Mouse (Mus musculus) olfactory bulb, adult 2 months (tissue): Measurements from ENCODE around the gene Tmem40. TPM values are rescaled to one million over a fixed set of nuclear protein-coding genes. Genes with fewer than 3 reads are reported as not detected.

ENCODE experiments used
- H3K27ac ChIP-seq: fragments of 200-500 bp; 2 replicates; pipeline ENCODE4 v1.5.1; 2012; ENCODE audit warnings: low read depth, low read length; ENCODE audit not compliant: insufficient read depth
- H3K4me1 ChIP-seq: fragments of 200-500 bp; 2 replicates; pipeline ENCODE4 v1.6.1; 2012; ENCODE audit warnings: low read length; ENCODE audit not compliant: control insufficient read depth, insufficient read depth
- H3K4me3 ChIP-seq: fragments of 200-500 bp; 2 replicates; pipeline ENCODE4 v1.5.1; 2012; ENCODE audit warnings: mild to moderate bottlenecking, low read depth, low read length, moderate library complexity; ENCODE audit not compliant: insufficient read depth
- CTCF ChIP-seq: fragments of 200-500 bp; IDR thresholded peaks from 2 replicates; pipeline ENCODE4 v1.5.1; 2012; ENCODE audit warnings: low read depth, mild to moderate bottlenecking, low read length, moderate library complexity; ENCODE audit not compliant: insufficient read depth
- POLR2A ChIP-seq: fragments of 200-500 bp; IDR thresholded peaks from 2 replicates; pipeline ENCODE4 v1.6.1; 2012; ENCODE audit warnings: mild to moderate bottlenecking, low read depth, low read length, moderate library complexity; ENCODE audit not compliant: insufficient read depth
- WGBS: fragments of 180-500 bp; shearing (Covaris S2); methylation state at CpG from one replicate; pipeline ENCODE4 v1.1.7; 2018; 5-methylcytosine and 5-hydroxymethylcytosine counted together
- polyA plus RNA-seq: library from polyadenylated mRNA; stranded (reverse); fragments of >200 nt; gene quantifications from 2 replicates; pipeline ENCODE4 v1.2.4, GENCODE M21; 2012; ENCODE audit warnings: low replicate concordance; ENCODE audit not compliant: missing spikeins, insufficient read depth, insufficient read length

Gene Tmem40
- polyA plus RNA-seq = not detected in 2 replicates

DNA sequence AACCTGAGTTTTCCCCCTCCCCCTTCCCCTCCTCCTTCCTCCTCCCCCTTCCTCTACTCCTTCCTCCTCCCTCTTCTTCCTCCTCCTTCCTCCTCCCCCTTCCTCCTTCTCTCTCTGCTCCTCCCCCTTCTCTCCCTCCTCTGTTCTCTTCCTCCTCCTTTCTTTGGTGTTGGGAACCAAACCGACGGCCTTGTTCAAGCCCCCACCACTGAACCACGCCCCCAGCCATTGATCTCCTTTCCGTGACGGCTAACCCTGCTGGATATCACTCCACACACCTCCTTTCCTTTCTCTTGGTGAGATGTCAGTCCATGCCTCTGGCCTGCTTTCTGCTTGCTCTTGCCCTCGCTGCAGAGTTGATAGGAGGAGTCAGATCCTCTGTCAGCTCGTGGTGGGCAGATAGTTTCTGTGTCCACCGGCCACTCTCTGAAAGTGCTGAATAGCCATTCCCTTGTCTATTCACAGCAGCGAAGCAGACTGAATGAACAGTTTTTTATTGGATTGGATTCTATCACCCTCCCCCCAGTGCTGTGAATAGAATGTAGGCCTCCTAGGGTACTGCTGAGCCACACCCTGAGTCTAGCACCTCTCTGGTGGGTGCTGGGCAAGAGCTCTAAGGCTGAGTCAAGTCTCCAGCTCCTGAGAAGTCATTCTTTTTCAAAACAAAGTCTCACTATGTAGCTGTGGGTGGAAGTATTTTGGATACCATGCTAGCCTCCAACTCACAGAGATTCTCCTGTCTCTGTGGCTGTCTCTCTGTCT, at the start of gene Tmem40:
TSS of gene Tmem40 (minus strand) at position 416 of the 762 bp plus-strand sequence.
- Histone ChIP-seq H3K4me3 (no peak within 1 kb of the TSS), H3K27ac (peak within 1 kb of the TSS; percentile 56), H3K4me1 (peaks cover 13% of the 10 kb centered on the region)
- WGBS = 15% methylated on average over 9 of the region's 9 CpGs
- TF ChIP-seq CTCF (no peak), POLR2A (no peak)

DNA sequence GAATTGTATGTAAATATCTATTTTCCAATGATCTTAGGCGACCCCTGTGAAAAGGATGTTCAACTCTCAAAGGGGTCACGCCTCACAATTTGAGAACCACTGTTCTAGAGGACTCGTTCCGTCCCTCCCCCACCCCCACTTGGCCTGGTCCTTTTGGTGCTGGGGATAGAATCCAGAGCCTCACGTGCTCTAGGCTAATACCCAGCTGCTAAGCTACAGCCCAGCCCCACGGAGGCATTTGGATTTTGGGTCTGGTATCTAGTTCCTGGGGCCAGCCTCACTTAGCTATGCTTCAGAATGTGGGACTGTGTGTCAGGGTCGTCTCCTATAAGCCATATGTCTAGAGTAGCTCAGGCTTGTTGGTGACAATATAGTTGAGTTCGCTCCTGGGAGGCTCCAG, 49.4 kb upstream of the Tmem40 start:
- H3K4me3 ChIP-seq = no peak overlapping the region
- H3K27ac ChIP-seq = no peak overlapping the region
- peaks cover 10% of the 10 kb centered on the region for H3K4me1 ChIP-seq
- TF ChIP-seq POLR2A (no peak), CTCF (no peak)
- WGBS = 72% methylated on average over 8 of the region's 8 CpGs

- 0 out of 2 replicates have a peak within 1 kb of the TSS, but pooled peaks have one; percentile 57 for H3K27ac ChIP-seq
- peak within 1 kb of the TSS; percentile 63 for H3K4me3 ChIP-seq
- H3K4me1 ChIP-seq = peaks cover 14% of the 10 kb centered on the region
- no peak for TF ChIP-seq CTCF
- peak; percentile 86 for TF ChIP-seq POLR2A
- under 1% methylated on average over 47 of the region's 47 CpGs for WGBS
Measured at GRCm38 (mm10) chr6:115808488-115809231, 46.5 kb upstream of the Tmem40 start, which contains the start of gene Rpl32. Gene Rpl32, minus strand, starts transcription at chr6:115808747.

- Histone ChIP-seq H3K27ac (no peak overlapping the region), H3K4me1 (peaks cover 14% of the 10 kb centered on the region), H3K4me3 (peak overlapping the region; percentile 63)
- no peak for TF ChIP-seq POLR2A
- no peak for TF ChIP-seq CTCF
- under 1% methylated on average over 22 of the region's 22 CpGs for WGBS
Measured at GRCm38 (mm10) chr6:115808196-115808487, 45.9 kb upstream of the Tmem40 start.

- H3K4me1 ChIP-seq = peaks cover 14% of the 10 kb centered on the region
- H3K4me3 ChIP-seq = peak overlapping the region; percentile 63
- no peak for TF ChIP-seq POLR2A
- no peak for TF ChIP-seq CTCF
- 2% methylated on average over 15 of the region's 15 CpGs for WGBS
- H3K27ac ChIP-seq = no peak overlapping the region
Measured at GRCm38 (mm10) chr6:115807464-115808195, 45.4 kb upstream of the Tmem40 start.

- H3K4me1 ChIP-seq = peaks cover 14% of the 10 kb centered on the region
- no peak overlapping the region for H3K4me3 ChIP-seq
- TF ChIP-seq POLR2A (no peak), CTCF (no peak)
- WGBS = 65% methylated on average over 10 of the region's 10 CpGs
- no peak overlapping the region for H3K27ac ChIP-seq
Measured at GRCm38 (mm10) chr6:115804432-115805192, 42.4 kb upstream of the Tmem40 start.

- TF ChIP-seq POLR2A (no peak), CTCF (peak; percentile 22; the same call in 1 of the 2 replicates)
- peaks cover 14% of the 10 kb centered on the region for H3K4me1 ChIP-seq
- no peak overlapping the region for H3K4me3 ChIP-seq
- H3K27ac ChIP-seq = no peak overlapping the region
- WGBS = 39% methylated on average over 16 of the region's 16 CpGs
Measured at GRCm38 (mm10) chr6:115803541-115804382, 41.6 kb upstream of the Tmem40 start.
